Mouse (Mus musculus) limb, embryonic 13.5 days (tissue): ENCODE measurements at regions not wholly inside any gene's neighbourhood (a gene's known extent, or its start where the extent isn't known, plus 50 kb on each side); places are given as distances from the start of the nearest gene placed in this dataset.

ENCODE experiments used
- ATAC-seq: fragments of 200-750 bp; cut with Nextera tagmentation; 2 replicates; pipeline ENCODE4 v1.8.0; 2017; ENCODE audit warnings: low read depth, moderate number of reproducible peaks, moderate TSS enrichment; ENCODE audit not compliant: low FRiP score
- H3K27ac ChIP-seq: fragments of 300-500 bp; sonication (generic); 2 replicates; pipeline ENCODE4 v1.5.1; 2015; ENCODE audit warnings: inconsistent platforms, mild to moderate bottlenecking, moderate library complexity
- H3K27me3 ChIP-seq: fragments of 300-500 bp; sonication (generic); 2 replicates; pipeline ENCODE4 v1.6.1; 2015; ENCODE audit warnings: mild to moderate bottlenecking, inconsistent platforms
- H3K36me3 ChIP-seq: fragments of 300-500 bp; sonication (generic); 2 replicates; pipeline ENCODE4 v1.6.1; 2015; ENCODE audit warnings: inconsistent platforms, mild to moderate bottlenecking, moderate library complexity
- H3K4me1 ChIP-seq: fragments of 300-500 bp; sonication (generic); 2 replicates; pipeline ENCODE4 v1.6.1; 2015; ENCODE audit warnings: inconsistent platforms
- H3K4me2 ChIP-seq: fragments of 300-500 bp; sonication (generic); replicated peaks from 2 replicates; pipeline ENCODE4 v1.6.1; 2015; ENCODE audit warnings: inconsistent platforms, mild to moderate bottlenecking, moderate library complexity
- H3K4me3 ChIP-seq: fragments of 300-500 bp; sonication (generic); 2 replicates; pipeline ENCODE4 v1.5.1; 2015; ENCODE audit warnings: moderate library complexity, mild to moderate bottlenecking, inconsistent platforms
- H3K9ac ChIP-seq: fragments of 300-500 bp; sonication (generic); 2 replicates; pipeline ENCODE4 v1.6.1; 2015; ENCODE audit warnings: mild to moderate bottlenecking, inconsistent platforms
- H3K9me3 ChIP-seq: fragments of 300-500 bp; sonication (generic); 2 replicates; pipeline ENCODE4 v1.6.1; 2016; ENCODE audit warnings: inconsistent platforms
- WGBS: fragments of 180-500 bp; shearing (Covaris S2); methylation state at CpG from one replicate; pipeline ENCODE4 v1.1.7; 2015; 5-methylcytosine and 5-hydroxymethylcytosine counted together

DNA sequence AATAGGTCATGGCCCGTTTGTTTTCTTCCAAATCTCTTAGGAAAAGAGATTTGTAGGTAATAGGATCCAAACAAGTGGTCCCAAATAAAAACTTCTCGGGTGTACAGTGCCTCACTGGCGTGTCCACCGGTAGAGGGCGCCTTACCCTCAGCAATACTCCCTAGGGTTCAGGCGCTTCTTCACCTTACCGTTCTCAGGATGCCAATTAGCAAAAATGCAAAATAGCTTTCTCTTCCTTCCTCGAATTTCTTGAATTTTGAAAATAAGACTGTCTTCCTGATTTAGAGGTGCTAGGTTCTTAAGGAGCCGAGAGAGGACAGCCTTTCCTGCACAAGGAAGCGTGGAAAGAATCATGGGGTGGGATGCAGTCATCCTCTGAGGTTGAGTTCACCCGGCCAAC lies 275.9 kb downstream of the Pmp22 start:
- Histone ChIP-seq H3K36me3 (no peaks in the 10 kb centered on the region), H3K9ac (no peak overlapping the region), H3K9me3 (no peaks in the 10 kb centered on the region), H3K27ac (no peak overlapping the region), H3K27me3 (peaks cover 47% of the 10 kb centered on the region), H3K4me2 (no peak overlapping the region), H3K4me3 (no peak overlapping the region), H3K4me1 (peaks cover 3% of the 10 kb centered on the region; the same call in 1 of the 2 replicates)
- ATAC-seq = no peak
- 14% methylated on average over 11 of the region's 11 CpGs for WGBS

DNA sequence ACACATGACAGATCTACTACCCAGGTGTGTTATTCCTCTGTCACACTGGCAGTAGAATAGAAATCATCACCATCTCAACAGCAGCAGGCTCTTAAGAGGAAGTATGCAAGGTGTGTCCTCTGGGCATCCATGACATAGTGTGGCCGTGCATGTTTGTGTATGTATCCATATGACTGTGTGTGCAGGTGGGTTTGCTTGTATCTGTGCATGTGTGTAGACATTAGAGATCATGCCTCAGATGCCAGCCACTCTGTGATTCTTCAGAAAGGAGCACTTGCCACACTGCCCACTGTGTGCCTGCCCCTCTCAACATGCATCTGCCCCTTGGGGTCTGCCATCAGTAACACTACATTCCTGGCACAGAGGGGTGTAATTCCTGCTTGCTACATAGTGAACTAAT lies 280.6 kb downstream of the Pmp22 start:
- Histone ChIP-seq H3K4me1 (peaks cover 19% of the 10 kb centered on the region), H3K27me3 (peaks cover 42% of the 10 kb centered on the region), H3K36me3 (no peaks in the 10 kb centered on the region), H3K9ac (no peak overlapping the region), H3K27ac (no peak overlapping the region), H3K9me3 (no peaks in the 10 kb centered on the region), H3K4me3 (no peak overlapping the region), H3K4me2 (no peak overlapping the region)
- no peak for ATAC-seq
- 90% methylated on average over 1 of the region's 1 CpGs for WGBS

DNA sequence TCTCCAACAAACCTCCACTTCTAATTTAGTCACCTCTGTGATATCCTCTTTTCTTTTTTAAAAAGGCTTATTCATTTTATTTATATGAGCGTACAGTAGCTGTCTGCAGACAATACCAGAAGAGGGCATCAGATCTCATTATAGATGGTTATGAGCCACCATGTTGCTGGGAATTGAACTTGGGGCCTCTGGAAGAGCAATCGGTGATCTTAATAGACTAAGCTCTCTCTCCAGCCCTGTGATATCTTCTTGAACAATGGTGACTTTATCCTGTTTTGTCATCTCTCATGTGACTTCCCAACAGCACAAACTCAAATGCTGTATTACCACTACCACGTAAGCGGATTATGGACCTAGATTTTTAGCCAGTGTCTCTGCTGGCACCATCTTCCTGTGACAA lies 282.1 kb downstream of the Pmp22 start:
- no peaks in the 10 kb centered on the region for H3K9me3 ChIP-seq
- H3K4me2 ChIP-seq = no peak overlapping the region
- peaks cover 31% of the 10 kb centered on the region for H3K27me3 ChIP-seq
- 97% methylated on average over 4 of the region's 4 CpGs for WGBS
- peaks cover 16% of the 10 kb centered on the region for H3K4me1 ChIP-seq
- H3K36me3 ChIP-seq = no peaks in the 10 kb centered on the region
- H3K27ac ChIP-seq = no peak overlapping the region
- no peak overlapping the region for H3K4me3 ChIP-seq
- no peak overlapping the region for H3K9ac ChIP-seq
- ATAC-seq = no peak

DNA sequence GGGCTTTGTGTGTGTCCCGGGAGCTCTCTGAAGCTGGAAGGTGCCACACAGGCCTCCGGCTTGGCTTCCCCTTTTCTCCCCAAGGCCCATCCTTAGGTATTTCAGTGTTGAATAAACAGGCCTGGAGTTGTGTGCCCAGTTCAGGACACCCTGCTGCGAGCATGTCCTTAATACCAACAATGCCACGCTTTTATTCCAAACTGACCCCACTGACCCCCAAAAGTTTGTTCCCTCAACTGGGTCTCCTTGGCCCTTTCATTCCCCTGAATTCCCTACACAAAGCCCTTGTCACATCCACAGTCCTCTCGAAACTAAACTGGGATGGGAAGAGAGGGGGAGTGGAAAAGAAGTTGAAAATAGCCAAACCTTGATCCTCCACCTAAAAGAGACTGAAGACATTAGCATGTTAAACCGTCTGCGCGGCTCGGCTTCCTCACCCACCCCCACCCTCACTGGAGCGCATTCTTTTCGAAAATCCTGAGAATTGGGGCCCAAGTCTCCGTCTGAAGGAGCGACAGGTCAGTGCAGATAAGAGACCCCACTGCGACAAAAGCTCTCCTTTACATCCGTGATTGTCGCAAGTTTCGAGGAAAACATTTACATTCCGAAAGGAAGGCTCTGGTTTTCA lies 283.7 kb downstream of the Pmp22 start:
- Histone ChIP-seq H3K9ac (peak overlapping the region; percentile 1; the same call in 1 of the 2 replicates), H3K27ac (no peak overlapping the region)
- WGBS = 10% methylated on average over 18 of the region's 18 CpGs

DNA sequence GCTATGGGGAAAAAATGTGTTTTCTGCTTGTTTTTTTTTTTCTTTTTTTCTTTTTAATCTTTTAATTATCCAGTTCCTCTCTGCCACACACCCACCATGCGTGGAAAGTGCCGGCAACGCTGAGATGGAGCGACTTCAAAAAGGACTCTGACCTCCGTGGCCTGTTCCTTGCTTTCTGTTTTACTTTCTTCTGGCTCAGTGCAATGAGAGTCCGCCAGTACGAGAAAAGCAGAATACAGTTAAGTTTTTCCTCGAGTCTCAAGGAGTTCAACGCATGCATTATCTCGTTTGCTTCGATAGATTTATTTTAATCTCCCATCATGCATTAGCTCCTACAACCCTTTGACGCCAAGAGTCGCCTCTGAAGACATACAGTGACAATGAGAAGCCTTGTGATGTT lies 284.3 kb downstream of the Pmp22 start:
- Histone ChIP-seq H3K27me3 (peaks cover 27% of the 10 kb centered on the region), H3K27ac (no peak overlapping the region), H3K4me3 (peak overlapping the region; percentile 17), H3K4me2 (peak overlapping the region; percentile 57), H3K4me1 (peaks cover 16% of the 10 kb centered on the region), H3K9me3 (no peaks in the 10 kb centered on the region), H3K36me3 (no peaks in the 10 kb centered on the region), H3K9ac (peak overlapping the region; percentile 1; the same call in 1 of the 2 replicates)
- WGBS = 24% methylated on average over 13 of the region's 13 CpGs
- ATAC-seq = no peak

More for the DNA sequence above, 283.7 kb downstream of the Pmp22 start:
- ATAC-seq = no peak
- peaks cover 16% of the 10 kb centered on the region for H3K4me1 ChIP-seq
- no peaks in the 10 kb centered on the region for H3K36me3 ChIP-seq
- peaks cover 26% of the 10 kb centered on the region for H3K27me3 ChIP-seq
- peak overlapping the region; percentile 17 for H3K4me3 ChIP-seq
- peak overlapping the region; percentile 57 for H3K4me2 ChIP-seq
- no peaks in the 10 kb centered on the region for H3K9me3 ChIP-seq

DNA sequence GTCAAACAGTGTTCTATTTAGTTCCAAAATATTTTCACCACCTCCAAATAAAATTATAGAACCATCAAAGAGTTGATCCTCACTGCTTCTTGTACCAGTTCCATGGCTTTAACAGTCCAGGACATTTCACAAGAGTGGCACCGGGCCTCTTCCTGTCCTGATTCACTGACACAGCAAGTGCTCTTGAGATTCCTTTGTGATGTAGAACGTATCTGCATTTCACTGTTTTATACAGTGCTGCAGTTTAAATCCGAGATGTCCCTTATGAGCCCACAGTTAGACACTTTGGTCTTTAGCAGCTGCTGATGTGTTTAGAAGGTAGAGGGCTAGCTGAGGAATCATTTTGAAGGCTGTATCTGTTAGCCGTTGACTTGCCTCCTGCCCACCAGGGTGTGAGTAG lies 284.8 kb downstream of the Pmp22 start:
- H3K9me3 ChIP-seq = no peaks in the 10 kb centered on the region
- no peaks in the 10 kb centered on the region for H3K36me3 ChIP-seq
- no peak overlapping the region for H3K4me3 ChIP-seq
- H3K4me2 ChIP-seq = no peak overlapping the region
- H3K4me1 ChIP-seq = peaks cover 16% of the 10 kb centered on the region
- H3K9ac ChIP-seq = no peak overlapping the region
- 85% methylated on average over 4 of the region's 4 CpGs for WGBS
- no peak for ATAC-seq
- peaks cover 31% of the 10 kb centered on the region for H3K27me3 ChIP-seq
- H3K27ac ChIP-seq = no peak overlapping the region

DNA sequence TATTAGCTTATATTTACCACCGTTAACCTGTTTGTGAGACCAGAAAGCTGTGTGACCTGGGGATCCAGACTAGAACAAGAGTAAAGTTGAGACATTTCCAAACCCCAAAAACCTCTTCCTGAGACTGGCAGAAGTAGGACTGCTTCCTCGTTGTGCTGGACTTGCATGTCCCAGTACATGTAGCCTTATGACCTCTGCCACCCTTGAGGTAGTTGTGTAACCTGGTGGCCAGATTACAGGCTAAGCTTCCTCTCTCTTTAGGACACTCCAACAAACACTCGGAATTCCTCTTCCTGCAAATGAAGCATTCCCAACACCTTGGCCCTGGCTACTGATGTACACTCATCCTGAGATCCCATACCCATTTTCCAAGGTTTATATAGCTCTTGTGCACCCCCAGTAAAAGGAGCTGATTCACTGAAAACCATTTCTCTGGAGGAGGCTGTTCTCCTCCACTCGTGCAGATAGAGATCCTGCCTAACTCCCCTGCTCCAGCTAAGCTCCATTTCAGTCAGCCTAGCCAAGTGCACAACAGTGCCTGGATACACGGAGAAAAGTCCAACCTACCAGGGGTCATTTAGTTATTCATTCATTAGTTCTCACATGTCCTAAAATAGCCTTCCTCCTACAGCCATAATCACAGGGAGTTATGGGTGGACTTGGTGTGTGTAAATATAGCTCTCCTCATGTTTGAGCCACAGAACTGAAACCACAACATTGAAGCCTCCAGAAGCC lies 289.4 kb downstream of the Pmp22 start:
- WGBS = 78% methylated on average over 5 of the region's 5 CpGs
- H3K27me3 ChIP-seq = peaks cover 14% of the 10 kb centered on the region
- 0 out of 2 replicates have a peak, but pooled peaks cover 2% of the 10 kb centered on the region for H3K4me1 ChIP-seq
- no peak overlapping the region for H3K4me2 ChIP-seq
- H3K36me3 ChIP-seq = no peaks in the 10 kb centered on the region
- H3K9ac ChIP-seq = no peak overlapping the region
- ATAC-seq = no peak
- H3K4me3 ChIP-seq = no peak overlapping the region
- no peaks in the 10 kb centered on the region for H3K9me3 ChIP-seq
- H3K27ac ChIP-seq = no peak overlapping the region

DNA sequence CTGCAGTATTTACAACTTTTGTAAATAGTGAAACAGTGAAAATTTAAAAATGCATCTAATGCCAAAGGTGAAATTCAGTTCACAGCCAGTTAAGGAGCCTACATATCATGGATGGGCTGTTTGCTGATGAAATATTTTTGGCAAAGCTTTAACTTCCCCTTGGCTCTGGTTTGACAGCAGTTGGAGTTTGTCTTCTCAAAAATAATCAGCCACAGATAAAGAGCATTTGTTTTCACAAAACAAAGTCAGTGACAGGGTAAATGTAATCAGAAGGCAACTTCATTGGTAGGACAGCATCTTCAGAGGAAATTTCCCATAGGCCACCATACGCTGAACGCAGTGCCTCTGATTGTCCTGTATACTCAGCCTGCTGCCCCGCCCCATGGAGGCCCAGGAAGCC lies 291.6 kb downstream of the Pmp22 start:
- no peaks in the 10 kb centered on the region for H3K4me1 ChIP-seq
- no peaks in the 10 kb centered on the region for H3K9me3 ChIP-seq
- H3K9ac ChIP-seq = no peak overlapping the region
- 90% methylated on average over 3 of the region's 3 CpGs for WGBS
- H3K4me2 ChIP-seq = no peak overlapping the region
- H3K27me3 ChIP-seq = peaks cover 5% of the 10 kb centered on the region; the same call in 1 of the 2 replicates
- no peak for ATAC-seq
- H3K27ac ChIP-seq = no peak overlapping the region
- no peak overlapping the region for H3K4me3 ChIP-seq
- H3K36me3 ChIP-seq = no peaks in the 10 kb centered on the region

DNA sequence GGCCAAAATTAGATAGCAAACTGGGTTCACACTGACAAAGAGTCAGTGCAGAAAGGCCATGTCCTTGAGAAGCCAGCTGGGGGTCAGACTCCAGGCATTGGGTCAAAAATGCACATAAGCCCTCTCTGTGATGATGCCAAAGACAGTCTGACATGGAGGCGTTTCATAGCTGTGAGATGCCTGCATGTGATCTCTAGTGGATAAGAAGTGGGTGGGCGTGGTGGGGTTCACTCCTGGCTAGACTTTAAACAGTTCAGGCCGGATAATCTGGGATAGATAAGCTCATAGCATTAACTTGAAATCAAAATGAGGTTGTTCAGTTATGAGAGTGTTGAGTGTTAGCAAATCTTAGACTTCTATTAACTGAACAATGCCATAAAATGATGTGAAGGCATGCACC lies 293.3 kb downstream of the Pmp22 start:
- no peaks in the 10 kb centered on the region for H3K4me1 ChIP-seq
- H3K9ac ChIP-seq = no peak overlapping the region
- no peak overlapping the region for H3K27ac ChIP-seq
- no peaks in the 10 kb centered on the region for H3K9me3 ChIP-seq
- no peak overlapping the region for H3K4me2 ChIP-seq
- no peak for ATAC-seq
- no peaks in the 10 kb centered on the region for H3K36me3 ChIP-seq
- WGBS = 80% methylated on average over 3 of the region's 3 CpGs
- no peak overlapping the region for H3K4me3 ChIP-seq
- peaks cover 5% of the 10 kb centered on the region; the same call in 1 of the 2 replicates for H3K27me3 ChIP-seq

DNA sequence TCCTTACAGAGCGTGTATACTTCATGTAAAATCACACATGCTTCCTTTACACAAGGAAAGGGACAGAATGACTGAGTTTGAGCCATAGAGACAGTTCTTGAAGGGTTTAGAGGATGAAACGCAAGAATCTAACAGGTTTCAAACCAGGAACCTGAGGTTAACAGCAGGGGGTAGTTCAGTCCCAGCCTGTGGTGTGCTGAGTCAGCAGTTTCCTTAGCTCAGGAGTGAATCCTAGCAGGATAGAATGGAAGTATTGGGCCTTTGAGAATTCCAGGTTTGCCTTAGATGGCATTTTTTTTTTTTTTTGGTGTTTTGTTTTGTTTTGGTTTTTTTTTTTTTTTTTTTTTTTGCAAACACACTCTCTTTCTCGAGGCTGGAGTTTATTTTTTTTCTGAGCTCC lies 295.5 kb downstream of the Pmp22 start:
- ATAC-seq = no peak
- H3K36me3 ChIP-seq = no peaks in the 10 kb centered on the region
- no peak overlapping the region for H3K4me3 ChIP-seq
- no peaks in the 10 kb centered on the region for H3K9me3 ChIP-seq
- WGBS = 65% methylated on average over 3 of the region's 3 CpGs
- H3K27ac ChIP-seq = no peak overlapping the region
- H3K4me1 ChIP-seq = no peaks in the 10 kb centered on the region
- no peak overlapping the region for H3K4me2 ChIP-seq
- no peak overlapping the region for H3K9ac ChIP-seq
- H3K27me3 ChIP-seq = no peaks in the 10 kb centered on the region

DNA sequence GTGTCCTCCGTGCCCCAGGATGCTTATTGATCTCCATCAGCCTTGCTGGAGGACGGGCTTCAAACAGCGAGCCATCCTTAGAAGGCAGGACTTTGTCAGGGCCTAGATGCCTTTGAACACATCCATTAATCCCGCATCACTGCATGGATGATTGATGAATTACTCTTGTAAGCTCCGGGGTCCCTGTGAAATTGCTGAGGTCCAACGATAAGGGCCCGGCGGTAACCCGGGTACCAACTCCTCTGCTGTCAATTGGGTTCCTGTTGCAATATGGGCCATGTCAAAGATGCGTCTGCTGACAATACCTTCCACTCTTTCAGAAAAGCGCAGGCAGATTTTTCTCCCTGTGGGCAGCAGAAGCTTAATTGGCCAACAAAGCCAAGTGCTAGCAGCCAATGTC lies 297.0 kb downstream of the Pmp22 start:
- Histone ChIP-seq H3K36me3 (no peaks in the 10 kb centered on the region), H3K4me1 (no peaks in the 10 kb centered on the region), H3K4me2 (no peak overlapping the region), H3K27me3 (no peaks in the 10 kb centered on the region), H3K4me3 (no peak overlapping the region), H3K9me3 (no peaks in the 10 kb centered on the region), H3K9ac (no peak overlapping the region), H3K27ac (no peak overlapping the region)
- ATAC-seq = no peak
- 50% methylated on average over 11 of the region's 11 CpGs for WGBS

DNA sequence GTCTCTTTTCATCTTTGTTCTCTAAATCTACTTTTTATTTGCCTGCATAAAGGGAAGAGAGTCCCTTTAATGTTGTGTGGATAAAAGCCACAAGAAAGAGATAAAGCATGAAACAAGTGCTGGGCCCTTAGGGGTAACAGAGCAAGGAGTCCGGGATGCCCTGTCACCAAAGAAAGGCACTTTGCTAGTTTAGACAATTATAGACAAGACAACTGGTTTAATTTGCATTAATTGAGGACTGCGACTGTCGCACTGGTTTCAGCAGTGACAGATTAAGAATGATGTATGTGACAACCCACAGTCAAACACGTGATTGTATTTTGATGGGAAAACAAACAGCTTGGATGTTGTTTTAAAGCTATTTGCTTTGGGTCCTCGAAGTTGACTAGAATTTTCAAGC lies 325.0 kb downstream of the Pmp22 start:
- Histone ChIP-seq H3K9me3 (peaks cover 7% of the 10 kb centered on the region), H3K27me3 (no peaks in the 10 kb centered on the region), H3K27ac (no peak overlapping the region), H3K36me3 (no peaks in the 10 kb centered on the region), H3K4me3 (no peak overlapping the region), H3K9ac (no peak overlapping the region), H3K4me1 (peaks cover 6% of the 10 kb centered on the region), H3K4me2 (no peak overlapping the region)
- no peak for ATAC-seq
- WGBS = 63% methylated on average over 5 of the region's 5 CpGs
